Mouse (Mus musculus): ENCODE measurements around the gene Psen1. TPM values are rescaled to one million over a fixed set of nuclear protein-coding genes. Genes with fewer than 3 reads are reported as not detected.

Gene Psen1
- polyA plus RNA-seq, 1 experiment from 2014 or later = 65.1 TPM

GRCm38 (mm10) chr12:83716416-83717184 is 28.6 kb downstream of the Psen1 start:
- 87% methylated on average over 15 of the region's 15 CpGs for WGBS
- Histone ChIP-seq H3K4me2 (ENCODE audit: low read length) (no peak overlapping the region), H3K9ac (ENCODE audit: low read depth, low read length) (no peak overlapping the region), H3K27me3 (replicated peaks; ENCODE audit: control insufficient read depth, insufficient read depth, low read length) (no peaks in the 10 kb centered on the region), H3K4me3 (ENCODE audit: low read length) (no peak overlapping the region), H3K4me1 (ENCODE audit: control insufficient read depth, insufficient read depth, low read depth, low read length) (no peaks in the 10 kb centered on the region), H3K36me3 (ENCODE audit: control insufficient read depth, insufficient read depth, low read length) (peaks cover 27% of the 10 kb centered on the region), H3K27ac (ENCODE audit: low read depth, low read length) (no peak overlapping the region), H3K9me3 (ENCODE audit: control insufficient read depth, low read length) (no peaks in the 10 kb centered on the region)
- ATAC-seq = no peak

GRCm38 (mm10) chr12:83719431-83719830 is 31.5 kb downstream of the Psen1 start:
- H3K9me3 ChIP-seq (ENCODE audit: control insufficient read depth, low read length) = no peaks in the 10 kb centered on the region
- no peak overlapping the region for H3K4me3 ChIP-seq (ENCODE audit: low read length)
- no peaks in the 10 kb centered on the region for H3K4me1 ChIP-seq (ENCODE audit: control insufficient read depth, insufficient read depth, low read depth, low read length)
- no peak overlapping the region for H3K27ac ChIP-seq (ENCODE audit: low read depth, low read length)
- WGBS = 100% methylated on average over 1 of the region's 1 CpGs
- H3K4me2 ChIP-seq (ENCODE audit: low read length) = no peak overlapping the region
- ATAC-seq = no peak
- H3K27me3 ChIP-seq (replicated peaks; ENCODE audit: control insufficient read depth, insufficient read depth, low read length) = no peaks in the 10 kb centered on the region
- H3K36me3 ChIP-seq (ENCODE audit: control insufficient read depth, insufficient read depth, low read length) = peaks cover 25% of the 10 kb centered on the region
- no peak overlapping the region for H3K9ac ChIP-seq (ENCODE audit: low read depth, low read length)

- no peak overlapping the region for H3K9ac ChIP-seq (ENCODE audit: low read depth, low read length)
- WGBS = 80% methylated on average over 6 of the region's 6 CpGs
- H3K27ac ChIP-seq (ENCODE audit: low read depth, low read length) = no peak overlapping the region
- no peak overlapping the region for H3K4me3 ChIP-seq (ENCODE audit: low read length)
- H3K9me3 ChIP-seq (ENCODE audit: control insufficient read depth, low read length) = no peaks in the 10 kb centered on the region
- ATAC-seq = no peak
- H3K36me3 ChIP-seq (ENCODE audit: control insufficient read depth, insufficient read depth, low read length) = peaks cover 27% of the 10 kb centered on the region
- H3K27me3 ChIP-seq (replicated peaks; ENCODE audit: control insufficient read depth, insufficient read depth, low read length) = no peaks in the 10 kb centered on the region
- no peaks in the 10 kb centered on the region for H3K4me1 ChIP-seq (ENCODE audit: control insufficient read depth, insufficient read depth, low read depth, low read length)
- no peak overlapping the region for H3K4me2 ChIP-seq (ENCODE audit: low read length)
Measured at GRCm38 (mm10) chr12:83721281-83721680, 33.3 kb downstream of the Psen1 start.

GRCm38 (mm10) chr12:83723037-83723436 is 35.1 kb downstream of the Psen1 start:
- Histone ChIP-seq H3K27ac (ENCODE audit: low read depth, low read length) (no peak overlapping the region), H3K36me3 (ENCODE audit: control insufficient read depth, insufficient read depth, low read length) (peaks cover 24% of the 10 kb centered on the region), H3K9me3 (ENCODE audit: control insufficient read depth, low read length) (no peaks in the 10 kb centered on the region), H3K9ac (ENCODE audit: low read depth, low read length) (no peak overlapping the region), H3K4me3 (ENCODE audit: low read length) (no peak overlapping the region), H3K4me1 (ENCODE audit: control insufficient read depth, insufficient read depth, low read depth, low read length) (no peaks in the 10 kb centered on the region), H3K4me2 (ENCODE audit: low read length) (no peak overlapping the region), H3K27me3 (replicated peaks; ENCODE audit: control insufficient read depth, insufficient read depth, low read length) (no peaks in the 10 kb centered on the region)
- 82% methylated on average over 3 of the region's 3 CpGs for WGBS
- ATAC-seq = no peak

GRCm38 (mm10) chr12:83726510-83727308 is 38.8 kb downstream of the Psen1 start:
- no peaks in the 10 kb centered on the region for H3K27me3 ChIP-seq (replicated peaks; ENCODE audit: control insufficient read depth, insufficient read depth, low read length)
- H3K9ac ChIP-seq (ENCODE audit: low read depth, low read length) = no peak overlapping the region
- WGBS = 90% methylated on average over 12 of the region's 12 CpGs
- H3K36me3 ChIP-seq (ENCODE audit: control insufficient read depth, insufficient read depth, low read length) = peaks cover 26% of the 10 kb centered on the region
- no peaks in the 10 kb centered on the region for H3K9me3 ChIP-seq (ENCODE audit: control insufficient read depth, low read length)
- ATAC-seq = no peak
- H3K4me2 ChIP-seq (ENCODE audit: low read length) = no peak overlapping the region
- no peak overlapping the region for H3K4me3 ChIP-seq (ENCODE audit: low read length)
- no peaks in the 10 kb centered on the region for H3K4me1 ChIP-seq (ENCODE audit: control insufficient read depth, insufficient read depth, low read depth, low read length)
- H3K27ac ChIP-seq (ENCODE audit: low read depth, low read length) = no peak overlapping the region

- Histone ChIP-seq H3K4me2 (ENCODE audit: low read length) (no peak overlapping the region), H3K27me3 (replicated peaks; ENCODE audit: control insufficient read depth, insufficient read depth, low read length) (no peaks in the 10 kb centered on the region), H3K27ac (ENCODE audit: low read depth, low read length) (no peak overlapping the region), H3K36me3 (ENCODE audit: control insufficient read depth, insufficient read depth, low read length) (peaks cover 39% of the 10 kb centered on the region), H3K9ac (ENCODE audit: low read depth, low read length) (no peak overlapping the region), H3K4me3 (ENCODE audit: low read length) (no peak overlapping the region), H3K9me3 (ENCODE audit: control insufficient read depth, low read length) (no peaks in the 10 kb centered on the region), H3K4me1 (ENCODE audit: control insufficient read depth, insufficient read depth, low read depth, low read length) (no peaks in the 10 kb centered on the region)
- 97% methylated on average over 5 of the region's 5 CpGs for WGBS
- no peak for ATAC-seq
Measured at GRCm38 (mm10) chr12:83732225-83732624, 44.3 kb downstream of the Psen1 start.

- 90% methylated on average over 10 of the region's 10 CpGs for WGBS
- no peaks in the 10 kb centered on the region for H3K27me3 ChIP-seq (replicated peaks; ENCODE audit: control insufficient read depth, insufficient read depth, low read length)
- no peak overlapping the region for H3K4me3 ChIP-seq (ENCODE audit: low read length)
- H3K4me2 ChIP-seq (ENCODE audit: low read length) = no peak overlapping the region
- peaks cover 35% of the 10 kb centered on the region for H3K36me3 ChIP-seq (ENCODE audit: control insufficient read depth, insufficient read depth, low read length)
- no peak overlapping the region for H3K27ac ChIP-seq (ENCODE audit: low read depth, low read length)
- H3K9me3 ChIP-seq (ENCODE audit: control insufficient read depth, low read length) = no peaks in the 10 kb centered on the region
- no peaks in the 10 kb centered on the region for H3K4me1 ChIP-seq (ENCODE audit: control insufficient read depth, insufficient read depth, low read depth, low read length)
- no peak overlapping the region for H3K9ac ChIP-seq (ENCODE audit: low read depth, low read length)
- ATAC-seq = no peak
Measured at GRCm38 (mm10) chr12:83734047-83734446, 46.1 kb downstream of the Psen1 start.

GRCm38 (mm10) chr12:83736236-83736635 is 48.3 kb downstream of the Psen1 start:
- 83% methylated on average over 8 of the region's 8 CpGs for WGBS
- peaks cover 36% of the 10 kb centered on the region for H3K36me3 ChIP-seq (ENCODE audit: control insufficient read depth, insufficient read depth, low read length)
- no peak for ATAC-seq

GRCm38 (mm10) chr12:83738651-83739050 is 50.7 kb downstream of the Psen1 start:
- no peak overlapping the region for H3K27ac ChIP-seq (ENCODE audit: low read depth, low read length)
- no peaks in the 10 kb centered on the region for H3K27me3 ChIP-seq (replicated peaks; ENCODE audit: control insufficient read depth, insufficient read depth, low read length)
- ATAC-seq = no peak
- H3K4me3 ChIP-seq (ENCODE audit: low read length) = no peak overlapping the region
- H3K4me2 ChIP-seq (ENCODE audit: low read length) = no peak overlapping the region
- H3K9me3 ChIP-seq (ENCODE audit: control insufficient read depth, low read length) = no peaks in the 10 kb centered on the region
- no peaks in the 10 kb centered on the region for H3K4me1 ChIP-seq (ENCODE audit: control insufficient read depth, insufficient read depth, low read depth, low read length)
- no peak overlapping the region for H3K9ac ChIP-seq (ENCODE audit: low read depth, low read length)
- 100% methylated on average over 1 of the region's 1 CpGs for WGBS
- peaks cover 18% of the 10 kb centered on the region for H3K36me3 ChIP-seq (ENCODE audit: control insufficient read depth, insufficient read depth, low read length)

More at GRCm38 (mm10) chr12:83736236-83736635, 48.3 kb downstream of the Psen1 start:
- H3K4me1 ChIP-seq (ENCODE audit: control insufficient read depth, insufficient read depth, low read depth, low read length) = no peaks in the 10 kb centered on the region
- H3K9me3 ChIP-seq (ENCODE audit: control insufficient read depth, low read length) = no peaks in the 10 kb centered on the region
- H3K4me2 ChIP-seq (ENCODE audit: low read length) = no peak overlapping the region
- H3K4me3 ChIP-seq (ENCODE audit: low read length) = no peak overlapping the region
- H3K27ac ChIP-seq (ENCODE audit: low read depth, low read length) = no peak overlapping the region
- H3K9ac ChIP-seq (ENCODE audit: low read depth, low read length) = no peak overlapping the region
- H3K27me3 ChIP-seq (replicated peaks; ENCODE audit: control insufficient read depth, insufficient read depth, low read length) = no peaks in the 10 kb centered on the region
